Mouse (Mus musculus): ENCODE data around the gene Tab1. TPM values are rescaled to one million over a fixed set of nuclear protein-coding genes. Genes with fewer than 3 reads are reported as not detected.
A peak's percentile ranks its signal among the peaks of the same experiment; 100 is the strongest.

The Tab1 gene
- polyA plus RNA-seq, 1 experiment from 2014 or later = 32.3 TPM

GRCm38 (mm10) chr15:80133682-80134449 lies 939 bp downstream of the Tab1 start:
- TF ChIP-seq CTCF (IDR thresholded peaks at IDR 0.05) = no peak
- ATAC-seq (no peak), DNase-seq (ENCODE audit: low read depth, low spot score) (no peak)
- H3K27me3 ChIP-seq = no peaks in the 10 kb centered on the region
- ChIA-PET CTCF (interaction anchor here (0.6 to 1.3 kb wide), 4 partner anchors 9 to 52 kb away, joined by 3 to 5 read pairs (median 3); no protein-coding TSS in a partner anchor), POLR2A (interaction anchor here (0.9 to 1.6 kb wide), 4 partner anchors 26 to 52 kb away, joined by 3 to 4 read pairs (median 4); partner anchors contain the start of genes Rpl3 and Syngr1)
- in situ Hi-C loops (cut with MboI; ENCODE audit: low pct_unique_long_range_greater_than_20kb) = loop anchor here (5.0 kb wide), 1 partner anchor 37 kb away; no protein-coding TSS in a partner anchor

GRCm38 (mm10) chr15:80134450-80134847 lies 1.5 kb downstream of the Tab1 start:
- CTCF ChIA-PET = no interaction called here
- in situ Hi-C loops (cut with MboI; ENCODE audit: low pct_unique_long_range_greater_than_20kb) = loop anchor here (5.0 kb wide), 1 partner anchor 37 kb away; no protein-coding TSS in a partner anchor
- POLR2A ChIA-PET = interaction anchor here (1.6 kb wide), 1 partner anchor 43 kb away, joined by 4 read pairs; the partner anchor contains the start of genes Rpl3 and Syngr1
- no peak for ATAC-seq
- H3K27me3 ChIP-seq = no peaks in the 10 kb centered on the region
- no peak for DNase-seq (ENCODE audit: low read depth, low spot score)
- no peak for TF ChIP-seq CTCF (IDR thresholded peaks at IDR 0.05)

GRCm38 (mm10) chr15:80135499-80135898 lies 2.6 kb downstream of the Tab1 start:
- in situ Hi-C loops (cut with MboI; ENCODE audit: low pct_unique_long_range_greater_than_20kb) = no loop called here
- TF ChIP-seq CTCF (IDR thresholded peaks at IDR 0.05) = no peak
- CTCF ChIA-PET = interaction anchor here (1.1 to 1.5 kb wide), 3 partner anchors 59 to 125 kb away, joined by 3 to 5 read pairs (median 3); no protein-coding TSS in a partner anchor
- POLR2A ChIA-PET = no interaction called here
- no peaks in the 10 kb centered on the region for H3K27me3 ChIP-seq
- DNase-seq (ENCODE audit: low read depth, low spot score) (no peak), ATAC-seq (no peak)

GRCm38 (mm10) chr15:80136645-80137044 lies 3.7 kb downstream of the Tab1 start:
- POLR2A ChIA-PET = no interaction called here
- CTCF ChIA-PET = interaction anchor here (1.1 to 1.5 kb wide), 2 partner anchors 60 to 83 kb away, joined by 3 to 5 read pairs; no protein-coding TSS in a partner anchor
- in situ Hi-C loops (cut with MboI; ENCODE audit: low pct_unique_long_range_greater_than_20kb) = no loop called here
- H3K27me3 ChIP-seq = no peaks in the 10 kb centered on the region
- no peak for TF ChIP-seq CTCF (IDR thresholded peaks at IDR 0.05)
- DNase-seq (ENCODE audit: low read depth, low spot score) (no peak), ATAC-seq (no peak)

GRCm38 (mm10) chr15:80137945-80138791 lies 5.2 kb downstream of the Tab1 start:
- ATAC-seq = no peak

GRCm38 (mm10) chr15:80140302-80140701 lies 7.4 kb downstream of the Tab1 start:
- DNase-seq (ENCODE audit: low read depth, low spot score) = no peak
- ATAC-seq = no peak
- no peak for TF ChIP-seq CTCF (IDR thresholded peaks at IDR 0.05)
- H3K27me3 ChIP-seq = no peaks in the 10 kb centered on the region
- CTCF ChIA-PET = interaction anchor here (0.8 to 1.0 kb wide), 2 partner anchors 20 to 142 kb away, joined by 3 to 4 read pairs; no protein-coding TSS in a partner anchor
- POLR2A ChIA-PET = no interaction called here
- in situ Hi-C loops (cut with MboI; ENCODE audit: low pct_unique_long_range_greater_than_20kb) = no loop called here

More at GRCm38 (mm10) chr15:80137945-80138791, 5.2 kb downstream of the Tab1 start:
- peak; percentile 46 for DNase-seq (ENCODE audit: low read depth, low spot score)
- TF ChIP-seq CTCF (IDR thresholded peaks at IDR 0.05) = peak; percentile 59
- in situ Hi-C loops (cut with MboI; ENCODE audit: low pct_unique_long_range_greater_than_20kb) = no loop called here
- H3K27me3 ChIP-seq = no peaks in the 10 kb centered on the region
- ChIA-PET POLR2A (interaction anchor here (0.6 to 1.2 kb wide), 3 partner anchors 21 to 1148 kb away, joined by 3 read pairs; no protein-coding TSS in a partner anchor), CTCF (interaction anchor here (0.8 to 1.2 kb wide), 3 partner anchors 8 to 13 kb away, joined by 3 to 4 read pairs (median 3); no protein-coding TSS in a partner anchor)

- ChIA-PET CTCF (interaction anchor here (1.0 kb wide), 1 partner anchor 19 kb away, joined by 4 read pairs; no protein-coding TSS in a partner anchor), POLR2A (no interaction called here)
- DNase-seq (ENCODE audit: low read depth, low spot score) = no peak
- no peaks in the 10 kb centered on the region for H3K27me3 ChIP-seq
- no peak for ATAC-seq
- TF ChIP-seq CTCF (IDR thresholded peaks at IDR 0.05) = no peak
- in situ Hi-C loops (cut with MboI; ENCODE audit: low pct_unique_long_range_greater_than_20kb) = no loop called here
These were observed 8.0 kb downstream of the Tab1 start for GRCm38 (mm10) chr15:80140878-80141277.

- ChIA-PET CTCF (interaction anchor here (0.9 to 1.3 kb wide), 2 partner anchors 9 to 17 kb away, joined by 3 to 5 read pairs; partner anchors contain the start of gene Tab1), POLR2A (interaction anchor here (1.1 kb wide), 1 partner anchor 103 kb away, joined by 3 read pairs; no protein-coding TSS in a partner anchor)
- no peaks in the 10 kb centered on the region for H3K27me3 ChIP-seq
- no peak for TF ChIP-seq CTCF (IDR thresholded peaks at IDR 0.05)
- in situ Hi-C loops (cut with MboI; ENCODE audit: low pct_unique_long_range_greater_than_20kb) = no loop called here
- no peak for ATAC-seq
- DNase-seq (ENCODE audit: low read depth, low spot score) = no peak
These were observed 9.2 kb downstream of the Tab1 start for GRCm38 (mm10) chr15:80142130-80142529.

- no peak for ATAC-seq
- POLR2A ChIA-PET = no interaction called here
- CTCF ChIA-PET = interaction anchor here (0.9 to 1.3 kb wide), 2 partner anchors 8 to 10 kb away, joined by 3 to 5 read pairs; partner anchors contain the start of gene Tab1
- DNase-seq (ENCODE audit: low read depth, low spot score) = no peak
- in situ Hi-C loops (cut with MboI; ENCODE audit: low pct_unique_long_range_greater_than_20kb) = no loop called here
- TF ChIP-seq CTCF (IDR thresholded peaks at IDR 0.05) = no peak
- H3K27me3 ChIP-seq = no peaks in the 10 kb centered on the region
These were observed 10.8 kb downstream of the Tab1 start for GRCm38 (mm10) chr15:80143760-80144159.

- ChIA-PET CTCF (no interaction called here), POLR2A (no interaction called here)
- DNase-seq (ENCODE audit: low read depth, low spot score) (no peak), ATAC-seq (no peak)
- no peak for TF ChIP-seq CTCF (IDR thresholded peaks at IDR 0.05)
- in situ Hi-C loops (cut with MboI; ENCODE audit: low pct_unique_long_range_greater_than_20kb) = no loop called here
- no peaks in the 10 kb centered on the region for H3K27me3 ChIP-seq
These were observed 12.5 kb downstream of the Tab1 start for GRCm38 (mm10) chr15:80145397-80145796.
